In genomic region chr17:51811911-51812260, GRCm38 (mm10) we compare ENCODE assay signal across 9 mouse cellular contexts. TPM values are rescaled to one million over a fixed set of nuclear protein-coding genes. Genes with fewer than 3 reads are reported as not detected.
DNase-seq lines count a peak whose midpoint lies in the region; ATAC-seq lines count a peak whose summit lies in the region.
"Had no signal": no experiment of that assay in that cellular context is flagged by ENCODE, and none has a peak within 500 bp of the region (broad histone marks: within the 10 kb centered on the region; RNA-seq: fewer than 3 reads in every experiment).

No protein-coding gene starts in this region.

- peaks cover 28% of the 10 kb centered on the region for H3K4me1 ChIP-seq in heart, embryonic 13.5 days
- peaks cover 17% of the 10 kb centered on the region for H3K4me1 ChIP-seq in forebrain, embryonic 13.5 days
- H3K4me1 ChIP-seq in liver, embryonic 15.5 days (replicated peaks): peaks cover 15% of the 10 kb centered on the region; the same call in 1 of the 2 replicates

- WGBS in heart, embryonic 13.5 days: under 1% methylated on average over 11 of the region's 11 CpGs
- 1% methylated on average over 11 of the region's 11 CpGs for WGBS in forebrain, embryonic 13.5 days
- under 1% methylated on average over 11 of the region's 11 CpGs for WGBS in liver, embryonic 15.5 days (ENCODE audit: insufficient replicate concordance)

- H3K9ac ChIP-seq in heart, embryonic 13.5 days: peak overlapping the region; percentile 93
- H3K9ac ChIP-seq in forebrain, embryonic 13.5 days: peak overlapping the region; percentile 91
- H3K9ac ChIP-seq in liver, embryonic 15.5 days: no peak overlapping the region

- no peak for DNase-seq in heart, postnatal 25 days (ENCODE audit: low spot score)
- peak; percentile 18 for DNase-seq in Muller cell, postnatal 12 days (ENCODE audit: inconsistent ontology term)
- peak; percentile 7 for DNase-seq in yolk sac, embryonic 10.5 days (ENCODE audit: low spot score)
- no peak for DNase-seq in frontal cortex, adult 2 months (ENCODE audit: extremely low spot score in 1 of 2, low spot score in 1 of 2)
- DNase-seq in urinary bladder, postnatal 4 days (ENCODE audit: low spot score in 2 of 2): no peak

- H3K9me3 ChIP-seq in heart, embryonic 13.5 days: no peaks in the 10 kb centered on the region
- no peaks in the 10 kb centered on the region for H3K9me3 ChIP-seq in forebrain, embryonic 13.5 days (replicated peaks)
- H3K9me3 ChIP-seq in liver, embryonic 15.5 days (replicated peaks): no peaks in the 10 kb centered on the region

- 0 out of 2 replicates have a peak, but pooled peaks cover 5% of the 10 kb centered on the region for H3K27me3 ChIP-seq in heart, embryonic 13.5 days (replicated peaks)
- no peaks in the 10 kb centered on the region for H3K27me3 ChIP-seq in forebrain, embryonic 13.5 days
- peaks cover 61% of the 10 kb centered on the region for H3K27me3 ChIP-seq in liver, embryonic 15.5 days

- H3K27ac ChIP-seq in heart, embryonic 13.5 days (replicated peaks): peak overlapping the region; percentile 92
- H3K27ac ChIP-seq in forebrain, embryonic 13.5 days: peak overlapping the region; percentile 94
- H3K27ac ChIP-seq in liver, embryonic 15.5 days (replicated peaks): no peak overlapping the region

- peak overlapping the region; percentile 93 for H3K4me3 ChIP-seq in heart, embryonic 13.5 days
- H3K4me3 ChIP-seq in forebrain, embryonic 13.5 days: peak overlapping the region; percentile 88
- H3K4me3 ChIP-seq in liver, embryonic 15.5 days (replicated peaks): peak overlapping the region; percentile 59

- peak overlapping the region; percentile 86 for H3K4me2 ChIP-seq in heart, embryonic 13.5 days
- H3K4me2 ChIP-seq in forebrain, embryonic 13.5 days: peak overlapping the region; percentile 77
- H3K4me2 ChIP-seq in liver, embryonic 15.5 days: peak overlapping the region; percentile 78

- no peak for ATAC-seq in heart, embryonic 13.5 days (ENCODE audit: extremely low read depth, insufficient number of reproducible peaks, low FRiP score, low TSS enrichment)
- no peak for ATAC-seq in forebrain, embryonic 13.5 days
- no peak for ATAC-seq in liver, embryonic 15.5 days (ENCODE audit: insufficient read depth)
- ATAC-seq: Patski had no signal

- intact Hi-C loops in heart, postnatal 25 days (cut with DNase I): loop anchor here (2.0 kb wide), 1 partner anchor 21 kb away; the partner anchor contains the start of gene Satb1

- H3K36me3 ChIP-seq in heart, embryonic 13.5 days: no peaks in the 10 kb centered on the region
- H3K36me3 ChIP-seq in forebrain, embryonic 13.5 days (ENCODE audit: poor library complexity, severe bottlenecking): 0 out of 2 replicates have a peak, but pooled peaks cover 7% of the 10 kb centered on the region
- no peaks in the 10 kb centered on the region for H3K36me3 ChIP-seq in liver, embryonic 15.5 days (replicated peaks)

RNA-seq across cellular contexts. Expression of gene Satb1, which starts 21.2 kb away (rescaled TPM):
- 6.8 and 7.0 TPM in 2 replicates for polyA plus RNA-seq in heart, embryonic 13.5 days (2015; fragmentation: Nextera tagmentation; extraction: Ambion mirVana)
- total RNA-seq in heart, postnatal 25 days (2021): 10 to 100 TPM; 24.0 to 24.5 TPM
- 34.7 TPM in 2 replicates for polyA plus RNA-seq in forebrain, embryonic 13.5 days (2015; fragmentation: Nextera tagmentation; extraction: Ambion mirVana)
- 0.91 and 1.5 TPM in 2 replicates for polyA plus RNA-seq in liver, embryonic 15.5 days (2015; fragmentation: Nextera tagmentation; extraction: Ambion mirVana)
- 38.7 and 40.7 TPM in 2 replicates for polyA plus RNA-seq in frontal cortex, adult 2 months (2012; rRNA removed)

Comparison
In these comparisons a context has a peak if more than half of its experiments do, and no peak if none do; other contexts are left out.
1. DNase-seq: peak in Muller cell, postnatal 12 days (single experiment) and yolk sac, embryonic 10.5 days (single experiment); none in heart, postnatal 25 days (single experiment), frontal cortex, adult 2 months (0 of 2) and urinary bladder, postnatal 4 days (0 of 2).
2. Peak in every context shown above with its lines, with median percentiles within 50 percentile points of each other: H3K4me2 ChIP-seq and H3K4me3 ChIP-seq.